Mouse (Mus musculus) embryonic facial prominence, embryonic 14.5 days (tissue): ENCODE results near the gene Syk. TPM values are rescaled to one million over a fixed set of nuclear protein-coding genes. Genes with fewer than 3 reads are reported as not detected.

Source experiments
- ATAC-seq: fragments of 200-750 bp; cut with Nextera tagmentation; 2 replicates; pipeline ENCODE4 v1.8.0; 2017; ENCODE audit warnings: low read depth, moderate number of reproducible peaks, moderate TSS enrichment
- DNase-seq: peaks from one replicate; pipeline ENCODE4 v3.0.0-alpha.2; 2015; ENCODE audit warnings: low spot score
- H3K27ac ChIP-seq: fragments of 300-500 bp; sonication (generic); replicated peaks from 2 replicates; pipeline ENCODE4 v1.5.1; 2014; ENCODE audit warnings: low read depth, mild to moderate bottlenecking, low read length, moderate library complexity
- H3K27me3 ChIP-seq: fragments of 300-500 bp; sonication (generic); replicated peaks from 2 replicates; pipeline ENCODE4 v1.6.1; 2014; ENCODE audit warnings: low read length; ENCODE audit not compliant: control insufficient read depth, insufficient read depth
- H3K36me3 ChIP-seq: fragments of 300-500 bp; sonication (generic); 2 replicates; pipeline ENCODE4 v1.6.1; 2014; ENCODE audit warnings: low read length, mixed read lengths; ENCODE audit not compliant: control insufficient read depth, insufficient read depth
- H3K4me1 ChIP-seq: fragments of 300-500 bp; sonication (generic); 2 replicates; pipeline ENCODE4 v1.6.1; 2014; ENCODE audit warnings: antibody characterized with exemption, low read length; ENCODE audit not compliant: control insufficient read depth, insufficient read depth
- H3K4me2 ChIP-seq: fragments of 300-500 bp; sonication (generic); 2 replicates; pipeline ENCODE4 v1.6.1; 2014; ENCODE audit warnings: low read depth, mild to moderate bottlenecking, low read length, moderate library complexity, mixed read lengths
- H3K4me3 ChIP-seq: fragments of 300-500 bp; sonication (generic); 2 replicates; pipeline ENCODE4 v1.5.1; 2014; ENCODE audit warnings: low read depth, mild to moderate bottlenecking, low read length
- H3K9ac ChIP-seq: fragments of 300-500 bp; sonication (generic); 2 replicates; pipeline ENCODE4 v1.6.1; 2014; ENCODE audit warnings: low read depth, mild to moderate bottlenecking, low read length, moderate library complexity, mixed read lengths
- H3K9me3 ChIP-seq: fragments of 300-500 bp; sonication (generic); 2 replicates; pipeline ENCODE4 v1.6.1; 2016; ENCODE audit warnings: low read length; ENCODE audit not compliant: control insufficient read depth
- WGBS: fragments of 180-500 bp; shearing (Covaris S2); extraction: QIAGEN DNeasy Blood & Tissue Kit; methylation state at CpG from one replicate; pipeline ENCODE4 v1.1.7; 2014; 5-methylcytosine and 5-hydroxymethylcytosine counted together
- polyA plus RNA-seq: library from polyadenylated mRNA; unstranded; fragments of >200 nt; fragmentation: Nextera tagmentation; extraction: Ambion mirVana; gene quantifications from 2 replicates; pipeline ENCODE4 v1.2.1, GENCODE M21; 2014

Gene Syk
- polyA plus RNA-seq, 1 experiment from 2014 or later, result 3.2 TPM

- H3K4me1 ChIP-seq, result no peaks in the 10 kb centered on the region
- H3K9me3 ChIP-seq, result no peaks in the 10 kb centered on the region
- no peak overlapping the region for H3K27ac ChIP-seq
- no peaks in the 10 kb centered on the region for H3K36me3 ChIP-seq
- H3K27me3 ChIP-seq, result no peaks in the 10 kb centered on the region
- peak; percentile 70 for DNase-seq
- 81% methylated on average over 18 of the region's 18 CpGs for WGBS
- 0 out of 2 replicates have a peak, but pooled peaks have one; percentile 37 for ATAC-seq
- H3K4me2 ChIP-seq, result no peak overlapping the region
- H3K9ac ChIP-seq, result no peak overlapping the region
- no peak overlapping the region for H3K4me3 ChIP-seq
These were observed 17.8 kb upstream of the Syk start for GRCm38 (mm10) chr13:52565103-52565739.

- Histone ChIP-seq H3K4me3 (no peak overlapping the region), H3K9ac (no peak overlapping the region), H3K4me2 (no peak overlapping the region), H3K27ac (no peak overlapping the region), H3K27me3 (no peaks in the 10 kb centered on the region), H3K4me1 (no peaks in the 10 kb centered on the region), H3K9me3 (no peaks in the 10 kb centered on the region), H3K36me3 (no peaks in the 10 kb centered on the region)
- ATAC-seq (no peak), DNase-seq (no peak)
- 87% methylated on average over 9 of the region's 9 CpGs for WGBS
These were observed 16.7 kb upstream of the Syk start for GRCm38 (mm10) chr13:52566188-52566760.

GRCm38 (mm10) chr13:52566777-52567176, 16.2 kb upstream of the Syk start:
- Histone ChIP-seq H3K9ac (no peak overlapping the region), H3K4me2 (no peak overlapping the region), H3K36me3 (no peaks in the 10 kb centered on the region), H3K4me1 (no peaks in the 10 kb centered on the region), H3K27me3 (no peaks in the 10 kb centered on the region), H3K4me3 (no peak overlapping the region), H3K27ac (no peak overlapping the region), H3K9me3 (no peaks in the 10 kb centered on the region)
- no peak for ATAC-seq
- WGBS, result 69% methylated on average over 7 of the region's 7 CpGs
- DNase-seq, result no peak

- Histone ChIP-seq H3K27me3 (no peaks in the 10 kb centered on the region), H3K4me2 (no peak overlapping the region), H3K9ac (no peak overlapping the region), H3K9me3 (no peaks in the 10 kb centered on the region), H3K4me3 (no peak overlapping the region), H3K36me3 (no peaks in the 10 kb centered on the region), H3K4me1 (no peaks in the 10 kb centered on the region), H3K27ac (no peak overlapping the region)
- no peak for DNase-seq
- 73% methylated on average over 8 of the region's 8 CpGs for WGBS
- ATAC-seq, result no peak
These were observed 13.7 kb upstream of the Syk start for GRCm38 (mm10) chr13:52569194-52569769.

- no peak for ATAC-seq
- no peak overlapping the region for H3K4me2 ChIP-seq
- WGBS, result 93% methylated on average over 9 of the region's 9 CpGs
- no peak overlapping the region for H3K4me3 ChIP-seq
- no peaks in the 10 kb centered on the region for H3K36me3 ChIP-seq
- no peaks in the 10 kb centered on the region for H3K4me1 ChIP-seq
- no peaks in the 10 kb centered on the region for H3K9me3 ChIP-seq
- no peaks in the 10 kb centered on the region for H3K27me3 ChIP-seq
- no peak for DNase-seq
- no peak overlapping the region for H3K27ac ChIP-seq
- no peak overlapping the region for H3K9ac ChIP-seq
These were observed 12.7 kb upstream of the Syk start for GRCm38 (mm10) chr13:52570276-52570675.

GRCm38 (mm10) chr13:52571591-52572384, 11.2 kb upstream of the Syk start:
- DNase-seq, result no peak
- 80% methylated on average over 11 of the region's 11 CpGs for whole genome bisulfite sequencing
- Histone ChIP-seq H3K4me1 (no peaks in the 10 kb centered on the region), H3K27me3 (no peaks in the 10 kb centered on the region), H3K9ac (no peak overlapping the region), H3K4me3 (no peak overlapping the region), H3K27ac (no peak overlapping the region), H3K36me3 (no peaks in the 10 kb centered on the region), H3K4me2 (no peak overlapping the region), H3K9me3 (no peaks in the 10 kb centered on the region)
- ATAC-seq, result no peak

GRCm38 (mm10) chr13:52572451-52573446, 10.2 kb upstream of the Syk start:
- no peak for DNase-seq
- Histone ChIP-seq H3K4me3 (no peak overlapping the region), H3K9me3 (no peaks in the 10 kb centered on the region), H3K4me2 (no peak overlapping the region), H3K4me1 (no peaks in the 10 kb centered on the region), H3K36me3 (no peaks in the 10 kb centered on the region), H3K27me3 (no peaks in the 10 kb centered on the region), H3K9ac (no peak overlapping the region), H3K27ac (no peak overlapping the region)
- ATAC-seq, result no peak
- 69% methylated on average over 9 of the region's 9 CpGs for WGBS

GRCm38 (mm10) chr13:52574311-52574710, 8.7 kb upstream of the Syk start:
- Histone ChIP-seq H3K4me3 (no peak overlapping the region), H3K9me3 (no peaks in the 10 kb centered on the region), H3K4me2 (no peak overlapping the region), H3K36me3 (no peaks in the 10 kb centered on the region), H3K4me1 (no peaks in the 10 kb centered on the region), H3K9ac (no peak overlapping the region), H3K27ac (no peak overlapping the region), H3K27me3 (no peaks in the 10 kb centered on the region)
- WGBS, result 75% methylated on average over 2 of the region's 2 CpGs
- DNase-seq, result no peak
- no peak for ATAC-seq
